Mouse (Mus musculus): ENCODE measurements around the gene Usp6nl.

DNA sequence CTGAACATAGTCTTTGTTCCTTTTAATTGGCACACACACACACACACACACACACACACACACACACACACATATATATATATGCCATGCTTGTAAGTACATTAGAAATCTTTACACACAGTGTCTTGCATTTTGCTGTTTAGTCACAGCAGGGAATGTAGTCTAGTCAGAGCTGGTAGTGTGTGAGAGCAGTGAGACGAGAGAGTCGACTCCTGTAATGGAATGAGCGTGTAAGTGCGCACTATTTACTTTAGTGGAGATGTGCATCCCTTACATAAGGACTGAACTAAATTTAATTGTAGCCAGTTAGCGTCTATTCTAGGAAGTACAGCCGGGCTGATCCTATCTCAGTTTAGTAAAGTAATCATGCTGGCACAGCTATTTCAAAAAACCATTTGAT is 44.5 kb downstream of the Usp6nl start:
- TF ChIP-seq CTCF (IDR thresholded peaks at IDR 0.05; ENCODE audit: insufficient read depth, low read depth, low read length) (no peak), POLR2A (IDR thresholded peaks at IDR 0.05; ENCODE audit: insufficient read depth, low read depth, low read length) (no peak)
